Mouse (Mus musculus) heart, adult 2 months (tissue): Measurements from ENCODE around the gene Parp12. TPM values are rescaled to one million over a fixed set of nuclear protein-coding genes. Genes with fewer than 3 reads are reported as not detected.

Source experiments
- DNase-seq, 2 experiments: peaks; one replicate each; pipeline ENCODE4 v3.0.0; 2021
- H3K27ac ChIP-seq: fragments of 200-600 bp; 2 replicates; pipeline ENCODE4 v1.8.1; 2022
- H3K27me3 ChIP-seq: fragments of 200-500 bp; 2 replicates; pipeline ENCODE4 v1.6.1; 2012; ENCODE audit warnings: mild to moderate bottlenecking, low read length, inconsistent platforms, mixed read lengths; ENCODE audit not compliant: control insufficient read depth, insufficient read depth
- H3K36me3 ChIP-seq: fragments of 200-500 bp; 2 replicates; pipeline ENCODE4 v1.6.1; 2012; ENCODE audit warnings: low read length, inconsistent platforms; ENCODE audit not compliant: control insufficient read depth, insufficient read depth
- H3K4me1 ChIP-seq: fragments of 200-500 bp; 2 replicates; pipeline ENCODE4 v1.6.1; 2011; ENCODE audit warnings: low read length; ENCODE audit not compliant: control insufficient read depth, insufficient read depth
- H3K4me3 ChIP-seq: fragments of 200-600 bp; 2 replicates; pipeline ENCODE4 v1.8.1; 2022
- H3K79me2 ChIP-seq: fragments of 200-500 bp; replicated peaks from 2 replicates; pipeline ENCODE4 v1.6.1; 2012; ENCODE audit warnings: mild to moderate bottlenecking, inconsistent platforms, low read length, moderate library complexity, mixed read lengths; ENCODE audit not compliant: control insufficient read depth, insufficient read depth
- H3K9ac ChIP-seq: fragments of 200-500 bp; 2 replicates; pipeline ENCODE4 v1.6.1; 2012; ENCODE audit warnings: low read depth, mild to moderate bottlenecking, control low read depth, inconsistent platforms, low read length, mixed read lengths
- CTCF ChIP-seq: fragments of 200-600 bp; IDR thresholded peaks from 2 replicates; pipeline ENCODE4 v1.8.1; 2022; ENCODE audit warnings: antibody characterized with exemption, mild to moderate bottlenecking, moderate library complexity
- EP300 ChIP-seq: fragments of 200-500 bp; IDR thresholded peaks from 2 replicates; pipeline ENCODE4 v1.6.1; 2011; ENCODE audit warnings: low read depth, low read length, control low read depth; ENCODE audit not compliant: insufficient read depth
- POLR2A ChIP-seq: fragments of 200-500 bp; IDR thresholded peaks from 2 replicates; pipeline ENCODE4 v1.6.1; 2011; ENCODE audit warnings: mild to moderate bottlenecking, low read depth, low read length, control low read depth; ENCODE audit not compliant: insufficient read depth
- WGBS: fragments of 180-500 bp; shearing (Covaris S2); methylation state at CpG from one replicate; pipeline ENCODE4 v1.1.7; 2018; 5-methylcytosine and 5-hydroxymethylcytosine counted together
- intact Hi-C: fragments of 180-260 bp; cut with DNase I; formaldehyde crosslinking; loops from one replicate; pipeline ENCODE4 v1.15.1; 2025
- polyA plus RNA-seq: library from polyadenylated mRNA; depleted of rRNA; stranded (reverse); fragments of >200 nt; gene quantifications from 2 replicates; pipeline ENCODE4 v1.2.3, GENCODE M21; 2012
- total RNA-seq, 2 experiments: library from RNA; stranded (reverse); gene quantifications; 2 replicates each; pipeline ENCODE4 v1.2.3; 2021

Gene Parp12
- total and polyA plus RNA-seq, 3 experiments: 10.6 to 18.8 (median 11.5) TPM

DNA sequence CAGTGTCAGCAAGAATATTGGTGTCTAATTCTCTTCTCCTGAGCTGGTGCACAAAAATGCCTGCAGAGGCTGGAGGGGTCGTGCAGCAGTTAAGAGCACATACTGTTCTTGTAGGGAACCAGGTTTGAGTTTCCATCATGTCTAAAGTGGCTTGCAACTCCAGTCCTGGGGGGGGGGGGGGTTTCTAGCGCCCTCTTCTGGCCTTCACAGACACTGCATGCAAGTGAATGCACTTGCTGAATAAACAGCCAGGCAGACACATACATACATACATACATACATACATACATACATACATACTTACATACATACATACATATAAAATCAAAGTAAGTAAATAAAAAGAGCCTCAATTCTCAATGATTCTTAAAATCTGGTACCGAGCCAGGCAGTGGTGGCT lies 59.8 kb downstream of the Parp12 start:
- WGBS: 63% methylated on average over 3 of the region's 3 CpGs
- TF ChIP-seq EP300: no peak
- no peak for TF ChIP-seq POLR2A
- TF ChIP-seq CTCF: peak; percentile 55
- H3K27ac ChIP-seq: no peak overlapping the region
- no peaks in the 10 kb centered on the region for H3K27me3 ChIP-seq
- DNase-seq: no peak
- H3K4me1 ChIP-seq: peaks cover 8% of the 10 kb centered on the region
- no peak overlapping the region for H3K4me3 ChIP-seq
- no peak overlapping the region for H3K9ac ChIP-seq
- no peaks in the 10 kb centered on the region for H3K79me2 ChIP-seq
- H3K36me3 ChIP-seq: no peaks in the 10 kb centered on the region
- intact Hi-C loops: no loop called here

GRCm38 (mm10) chr6:39057161-39057560 lies 61.0 kb downstream of the Parp12 start:
- no peak for DNase-seq
- Histone ChIP-seq H3K4me3 (no peak overlapping the region), H3K36me3 (no peaks in the 10 kb centered on the region), H3K27me3 (no peaks in the 10 kb centered on the region), H3K4me1 (peaks cover 12% of the 10 kb centered on the region), H3K79me2 (no peaks in the 10 kb centered on the region), H3K9ac (no peak overlapping the region), H3K27ac (no peak overlapping the region)
- TF ChIP-seq POLR2A: no peak
- no peak for TF ChIP-seq CTCF
- TF ChIP-seq EP300: no peak
- intact Hi-C loops: no loop called here
- WGBS: 89% methylated on average over 1 of the region's 1 CpGs

- intact Hi-C loops: no loop called here
- Histone ChIP-seq H3K4me3 (peak overlapping the region; percentile 26; the same call in 1 of the 2 replicates), H3K36me3 (no peaks in the 10 kb centered on the region), H3K4me1 (peaks cover 13% of the 10 kb centered on the region), H3K79me2 (no peaks in the 10 kb centered on the region), H3K27ac (peak overlapping the region; percentile 83), H3K9ac (peak overlapping the region; percentile 22; the same call in 1 of the 2 replicates), H3K27me3 (no peaks in the 10 kb centered on the region)
- peak; percentile 21 to 50 for DNase-seq
- TF ChIP-seq CTCF: no peak
- TF ChIP-seq EP300: no peak
- TF ChIP-seq POLR2A: no peak
- 30% methylated on average over 7 of the region's 7 CpGs for WGBS
Observed at GRCm38 (mm10) chr6:39055831-39056261, 62.3 kb downstream of the Parp12 start.

- Histone ChIP-seq H3K79me2 (no peaks in the 10 kb centered on the region), H3K27me3 (no peaks in the 10 kb centered on the region), H3K9ac (no peak overlapping the region), H3K36me3 (no peaks in the 10 kb centered on the region), H3K4me1 (peaks cover 11% of the 10 kb centered on the region), H3K27ac (peak overlapping the region; percentile 83), H3K4me3 (no peak overlapping the region)
- no peak for DNase-seq
- intact Hi-C loops: no loop called here
- TF ChIP-seq CTCF (no peak), POLR2A (no peak), EP300 (no peak)
- WGBS: 72% methylated on average over 6 of the region's 6 CpGs
Observed at GRCm38 (mm10) chr6:39054878-39055508, 63.2 kb downstream of the Parp12 start.

DNA sequence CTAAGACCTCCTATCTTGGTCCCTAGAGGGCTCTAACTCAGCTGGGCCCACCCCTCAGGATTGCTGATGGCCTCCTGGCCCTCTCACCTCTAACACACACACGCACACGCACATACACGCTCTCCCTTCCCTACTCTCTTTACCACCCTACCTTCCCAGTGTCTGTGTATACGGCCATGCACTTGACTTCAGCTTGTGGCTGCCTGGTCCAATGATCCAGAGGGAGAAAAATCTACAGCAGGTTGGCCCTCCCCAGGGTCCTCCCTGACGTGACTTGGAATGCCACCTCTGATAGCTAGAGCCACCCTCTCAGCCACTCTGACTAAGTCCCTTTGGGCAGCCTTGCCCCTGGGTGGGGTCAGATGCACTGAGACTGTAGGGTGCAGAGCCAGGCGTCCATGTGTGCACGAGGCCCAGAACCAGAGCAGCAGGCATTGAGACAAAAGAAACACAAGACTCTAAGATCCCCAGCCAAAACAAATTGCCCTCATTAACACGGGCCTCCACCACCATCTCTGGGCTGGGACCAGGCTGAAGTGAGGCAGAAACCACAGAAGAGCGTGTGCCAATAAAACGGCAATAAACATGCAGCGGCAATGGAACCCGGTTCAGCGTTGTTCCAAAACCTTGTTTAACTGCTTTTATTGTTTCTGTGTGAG lies 63.8 kb downstream of the Parp12 start:
- no peaks in the 10 kb centered on the region for H3K79me2 ChIP-seq
- no peak for TF ChIP-seq POLR2A
- no peak for TF ChIP-seq EP300
- TF ChIP-seq CTCF: no peak
- 81% methylated on average over 13 of the region's 13 CpGs for WGBS
- DNase-seq: peak; percentile 15 to 17
- H3K4me1 ChIP-seq: peaks cover 6% of the 10 kb centered on the region
- H3K9ac ChIP-seq: no peak overlapping the region
- H3K27ac ChIP-seq: no peak overlapping the region
- no peaks in the 10 kb centered on the region for H3K27me3 ChIP-seq
- no peaks in the 10 kb centered on the region for H3K36me3 ChIP-seq
- intact Hi-C loops: no loop called here
- H3K4me3 ChIP-seq: no peak overlapping the region

GRCm38 (mm10) chr6:39052636-39053035 lies 65.5 kb downstream of the Parp12 start:
- intact Hi-C loops: no loop called here
- 66% methylated on average over 4 of the region's 4 CpGs for WGBS
- no peak overlapping the region for H3K4me3 ChIP-seq

More at GRCm38 (mm10) chr6:39052636-39053035, 65.5 kb downstream of the Parp12 start:
- Histone ChIP-seq H3K4me1 (peaks cover 5% of the 10 kb centered on the region; the same call in 1 of the 2 replicates), H3K9ac (no peak overlapping the region), H3K27me3 (no peaks in the 10 kb centered on the region), H3K79me2 (no peaks in the 10 kb centered on the region), H3K27ac (no peak overlapping the region), H3K36me3 (no peaks in the 10 kb centered on the region)
- TF ChIP-seq EP300 (no peak), POLR2A (no peak), CTCF (no peak)
- peak in 1 of 2 experiments; percentile 23 for DNase-seq
